Mouse (Mus musculus) hindlimb bud, embryonic 11.5 days (tissue): ENCODE results near the gene Pdlim1.

ENCODE experiments used
- DNase-seq: peaks from one replicate; pipeline ENCODE4 v3.0.0-alpha.2; 2012; ENCODE audit warnings: low read depth, low spot score; ENCODE audit errors: extremely low spot score

Pdlim1 gene

GRCm38 (mm10) chr19:40271308-40271892 is at the start of gene Pdlim1:
Pdlim1 (minus strand) TSS chr19:40271842.
- no peak for DNase-seq

GRCm38 (mm10) chr19:40319199-40319598 is 47.6 kb upstream of the Pdlim1 start:
- no peak for DNase-seq

GRCm38 (mm10) chr19:40318511-40318910 is 46.9 kb upstream of the Pdlim1 start:
- DNase-seq, result no peak

- DNase-seq, result no peak
These were observed 45.4 kb upstream of the Pdlim1 start for GRCm38 (mm10) chr19:40317001-40317400.

- no peak for DNase-seq
These were observed 42.6 kb upstream of the Pdlim1 start for GRCm38 (mm10) chr19:40314252-40314651.

- no peak for DNase-seq
These were observed 40.0 kb upstream of the Pdlim1 start for GRCm38 (mm10) chr19:40311631-40312030.

GRCm38 (mm10) chr19:40310410-40311130 is 38.9 kb upstream of the Pdlim1 start:
- no peak for DNase-seq

GRCm38 (mm10) chr19:40309911-40310310 is 38.3 kb upstream of the Pdlim1 start:
- no peak for DNase-seq

- no peak for DNase-seq
These were observed 35.9 kb upstream of the Pdlim1 start for GRCm38 (mm10) chr19:40307550-40307949.

- no peak for DNase-seq
These were observed 35.0 kb upstream of the Pdlim1 start for GRCm38 (mm10) chr19:40306631-40307030.

- no peak for DNase-seq
These were observed 33.8 kb upstream of the Pdlim1 start for GRCm38 (mm10) chr19:40305456-40305855.

- DNase-seq, result no peak
These were observed 31.3 kb upstream of the Pdlim1 start for GRCm38 (mm10) chr19:40302916-40303315.

GRCm38 (mm10) chr19:40302477-40302876 is 30.8 kb upstream of the Pdlim1 start:
- DNase-seq, result no peak

- DNase-seq, result no peak
These were observed 28.5 kb upstream of the Pdlim1 start for GRCm38 (mm10) chr19:40299983-40300759.

- DNase-seq, result no peak
These were observed 27.5 kb upstream of the Pdlim1 start for GRCm38 (mm10) chr19:40299182-40299581.

GRCm38 (mm10) chr19:40298574-40298973 is 26.9 kb upstream of the Pdlim1 start:
- no peak for DNase-seq

- DNase-seq, result no peak
These were observed 26.1 kb upstream of the Pdlim1 start for GRCm38 (mm10) chr19:40297798-40298144.

GRCm38 (mm10) chr19:40297078-40297797 is 25.6 kb upstream of the Pdlim1 start:
- no peak for DNase-seq

- DNase-seq, result no peak
These were observed 22.6 kb upstream of the Pdlim1 start for GRCm38 (mm10) chr19:40294231-40294630.

- DNase-seq, result no peak
These were observed 22.1 kb upstream of the Pdlim1 start for GRCm38 (mm10) chr19:40293791-40294190.

GRCm38 (mm10) chr19:40290099-40290724 is 18.6 kb upstream of the Pdlim1 start:
- DNase-seq, result no peak
